Mouse (Mus musculus): Measurements from ENCODE around the gene Cpe. TPM values are rescaled to one million over a fixed set of nuclear protein-coding genes. Genes with fewer than 3 reads are reported as not detected.

Cpe gene
- total and polyA plus RNA-seq, 2 experiments: 0.28 to 1.0 TPM

- no peak for TF ChIP-seq POLR2A (IDR thresholded peaks at IDR 0.05; ENCODE audit: extremely low read depth, insufficient read depth, low read length)
- TF ChIP-seq CTCF (IDR thresholded peaks at IDR 0.05; ENCODE audit: low read depth, low read length): peak; percentile 92
- Histone ChIP-seq H3K4me1 (ENCODE audit: control insufficient read depth, insufficient read depth, low read length) (no peaks in the 10 kb centered on the region), H3K27me3 (ENCODE audit: control insufficient read depth, insufficient read depth, low read length) (no peaks in the 10 kb centered on the region), H3K36me3 (ENCODE audit: control insufficient read depth, insufficient read depth, low read length) (no peaks in the 10 kb centered on the region), H3K4me3 (ENCODE audit: insufficient read depth, low read depth, low read length) (no peak overlapping the region), H3K79me2 (ENCODE audit: control insufficient read depth, insufficient read depth, low read length) (no peaks in the 10 kb centered on the region), H3K9ac (ENCODE audit: low read depth, low read length) (no peak overlapping the region), H3K27ac (replicated peaks; ENCODE audit: insufficient read depth, low read depth, low read length) (no peak overlapping the region)
- 52% methylated on average over 11 of the region's 11 CpGs for WGBS
- peak; percentile 38 for DNase-seq (ENCODE audit: extremely low read depth, low read depth, low spot score)
These were observed 74.2 kb downstream of the Cpe start for GRCm38 (mm10) chr8:64618618-64619017.

- H3K27me3 ChIP-seq (ENCODE audit: control insufficient read depth, insufficient read depth, low read length): no peaks in the 10 kb centered on the region
- no peak overlapping the region for H3K9ac ChIP-seq (ENCODE audit: low read depth, low read length)
- no peaks in the 10 kb centered on the region for H3K4me1 ChIP-seq (ENCODE audit: control insufficient read depth, insufficient read depth, low read length)
- DNase-seq (ENCODE audit: extremely low read depth, low read depth, low spot score): no peak
- TF ChIP-seq CTCF (IDR thresholded peaks at IDR 0.05; ENCODE audit: low read depth, low read length): no peak
- TF ChIP-seq POLR2A (IDR thresholded peaks at IDR 0.05; ENCODE audit: extremely low read depth, insufficient read depth, low read length): no peak
- H3K4me3 ChIP-seq (ENCODE audit: insufficient read depth, low read depth, low read length): no peak overlapping the region
- H3K27ac ChIP-seq (replicated peaks; ENCODE audit: insufficient read depth, low read depth, low read length): no peak overlapping the region
- no peaks in the 10 kb centered on the region for H3K36me3 ChIP-seq (ENCODE audit: control insufficient read depth, insufficient read depth, low read length)
- H3K79me2 ChIP-seq (ENCODE audit: control insufficient read depth, insufficient read depth, low read length): no peaks in the 10 kb centered on the region
- WGBS: 76% methylated on average over 3 of the region's 3 CpGs
These were observed 76.3 kb downstream of the Cpe start for GRCm38 (mm10) chr8:64616566-64616965.

GRCm38 (mm10) chr8:64615459-64615858 is 77.4 kb downstream of the Cpe start:
- WGBS: 69% methylated on average over 4 of the region's 4 CpGs
- Histone ChIP-seq H3K9ac (ENCODE audit: low read depth, low read length) (no peak overlapping the region), H3K4me1 (ENCODE audit: control insufficient read depth, insufficient read depth, low read length) (no peaks in the 10 kb centered on the region), H3K36me3 (ENCODE audit: control insufficient read depth, insufficient read depth, low read length) (no peaks in the 10 kb centered on the region), H3K27ac (replicated peaks; ENCODE audit: insufficient read depth, low read depth, low read length) (no peak overlapping the region), H3K79me2 (ENCODE audit: control insufficient read depth, insufficient read depth, low read length) (no peaks in the 10 kb centered on the region), H3K4me3 (ENCODE audit: insufficient read depth, low read depth, low read length) (no peak overlapping the region), H3K27me3 (ENCODE audit: control insufficient read depth, insufficient read depth, low read length) (no peaks in the 10 kb centered on the region)
- DNase-seq (ENCODE audit: extremely low read depth, low read depth, low spot score): no peak
- TF ChIP-seq CTCF (IDR thresholded peaks at IDR 0.05; ENCODE audit: low read depth, low read length) (no peak), POLR2A (IDR thresholded peaks at IDR 0.05; ENCODE audit: extremely low read depth, insufficient read depth, low read length) (no peak)

DNA sequence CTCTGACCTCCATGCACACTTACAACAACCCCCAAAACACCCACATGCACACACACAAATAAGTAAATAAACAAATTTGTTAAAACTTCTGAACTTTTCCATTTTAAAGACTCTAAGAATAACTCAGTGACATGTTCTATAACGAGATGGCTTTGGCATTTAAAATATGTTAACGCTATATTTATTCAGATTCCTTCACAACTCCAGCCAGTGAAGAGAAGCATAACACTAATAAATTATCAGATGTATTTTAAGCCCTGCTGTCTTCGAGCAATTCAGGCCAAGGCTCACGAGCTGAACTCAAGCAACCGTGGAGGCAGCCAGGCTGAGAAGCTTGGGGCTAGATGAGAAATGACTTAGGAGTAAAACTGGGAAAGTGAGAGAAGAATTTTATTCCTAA is 79.2 kb downstream of the Cpe start:
- Histone ChIP-seq H3K36me3 (ENCODE audit: control insufficient read depth, insufficient read depth, low read length) (no peaks in the 10 kb centered on the region), H3K4me3 (ENCODE audit: insufficient read depth, low read depth, low read length) (no peak overlapping the region), H3K4me1 (ENCODE audit: control insufficient read depth, insufficient read depth, low read length) (no peaks in the 10 kb centered on the region), H3K27me3 (ENCODE audit: control insufficient read depth, insufficient read depth, low read length) (no peaks in the 10 kb centered on the region), H3K9ac (ENCODE audit: low read depth, low read length) (no peak overlapping the region), H3K27ac (replicated peaks; ENCODE audit: insufficient read depth, low read depth, low read length) (no peak overlapping the region), H3K79me2 (ENCODE audit: control insufficient read depth, insufficient read depth, low read length) (no peaks in the 10 kb centered on the region)
- DNase-seq (ENCODE audit: extremely low read depth, low read depth, low spot score): no peak
- TF ChIP-seq POLR2A (IDR thresholded peaks at IDR 0.05; ENCODE audit: extremely low read depth, insufficient read depth, low read length) (no peak), CTCF (IDR thresholded peaks at IDR 0.05; ENCODE audit: low read depth, low read length) (no peak)
- WGBS: 81% methylated on average over 5 of the region's 5 CpGs

- Histone ChIP-seq H3K9ac (ENCODE audit: low read depth, low read length) (no peak overlapping the region), H3K79me2 (ENCODE audit: control insufficient read depth, insufficient read depth, low read length) (no peaks in the 10 kb centered on the region), H3K27ac (replicated peaks; ENCODE audit: insufficient read depth, low read depth, low read length) (no peak overlapping the region), H3K4me3 (ENCODE audit: insufficient read depth, low read depth, low read length) (no peak overlapping the region), H3K4me1 (ENCODE audit: control insufficient read depth, insufficient read depth, low read length) (no peaks in the 10 kb centered on the region), H3K27me3 (ENCODE audit: control insufficient read depth, insufficient read depth, low read length) (no peaks in the 10 kb centered on the region), H3K36me3 (ENCODE audit: control insufficient read depth, insufficient read depth, low read length) (no peaks in the 10 kb centered on the region)
- TF ChIP-seq POLR2A (IDR thresholded peaks at IDR 0.05; ENCODE audit: extremely low read depth, insufficient read depth, low read length) (no peak), CTCF (IDR thresholded peaks at IDR 0.05; ENCODE audit: low read depth, low read length) (no peak)
- no peak for DNase-seq (ENCODE audit: extremely low read depth, low read depth, low spot score)
- 74% methylated on average over 11 of the region's 11 CpGs for WGBS
These were observed 81.5 kb downstream of the Cpe start for GRCm38 (mm10) chr8:64611210-64611974.

GRCm38 (mm10) chr8:64608931-64609330 is 83.9 kb downstream of the Cpe start:
- H3K79me2 ChIP-seq (ENCODE audit: control insufficient read depth, insufficient read depth, low read length): no peaks in the 10 kb centered on the region
- no peaks in the 10 kb centered on the region for H3K4me1 ChIP-seq (ENCODE audit: control insufficient read depth, insufficient read depth, low read length)
- no peaks in the 10 kb centered on the region for H3K27me3 ChIP-seq (ENCODE audit: control insufficient read depth, insufficient read depth, low read length)
- no peaks in the 10 kb centered on the region for H3K36me3 ChIP-seq (ENCODE audit: control insufficient read depth, insufficient read depth, low read length)
- no peak overlapping the region for H3K9ac ChIP-seq (ENCODE audit: low read depth, low read length)
- WGBS: 49% methylated on average over 16 of the region's 16 CpGs
- TF ChIP-seq CTCF (IDR thresholded peaks at IDR 0.05; ENCODE audit: low read depth, low read length) (no peak), POLR2A (IDR thresholded peaks at IDR 0.05; ENCODE audit: extremely low read depth, insufficient read depth, low read length) (no peak)
- H3K27ac ChIP-seq (replicated peaks; ENCODE audit: insufficient read depth, low read depth, low read length): no peak overlapping the region
- DNase-seq (ENCODE audit: extremely low read depth, low read depth, low spot score): peak; percentile 62
- H3K4me3 ChIP-seq (ENCODE audit: insufficient read depth, low read depth, low read length): no peak overlapping the region

Measured in liver, adult 2 months (tissue).